Mouse (Mus musculus): ENCODE data around the gene Alpl. TPM values are rescaled to one million over a fixed set of nuclear protein-coding genes. Genes with fewer than 3 reads are reported as not detected.

Alpl gene
- polyA plus RNA-seq, 1 experiment from 2014 or later, result 9.9 TPM

DNA sequence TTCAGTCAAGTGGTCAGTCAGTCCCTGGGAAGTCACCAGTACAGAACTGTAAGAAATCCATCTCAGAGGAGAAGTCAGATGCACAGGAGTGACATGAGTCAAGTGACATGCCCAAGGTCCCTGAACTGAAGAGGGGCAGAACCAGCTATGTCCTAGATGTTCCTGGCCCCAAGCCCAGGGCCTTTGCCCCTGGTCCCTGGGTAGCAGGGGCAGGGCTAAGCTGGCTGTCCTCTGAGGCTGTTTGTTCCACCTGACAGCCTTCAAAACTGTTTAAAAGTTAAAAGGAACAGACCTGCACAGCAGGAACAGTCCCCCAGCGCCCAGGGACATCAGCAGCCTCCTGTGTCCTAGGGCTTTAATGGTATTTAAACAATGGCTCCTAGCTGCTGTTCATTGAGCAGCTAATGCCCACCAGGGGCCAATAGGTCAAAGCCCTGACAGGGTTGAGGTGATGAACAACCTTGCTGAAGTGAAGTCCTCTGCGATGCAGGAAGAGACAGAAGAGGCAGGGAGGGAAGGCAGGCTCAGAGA, 22.8 kb downstream of the Alpl start:
- no peak for DNase-seq (ENCODE audit: low spot score)
- Histone ChIP-seq H3K4me3 (ENCODE audit: low read depth, low read length) (no peak overlapping the region), H3K9me3 (replicated peaks; ENCODE audit: control insufficient read depth, low read length) (no peaks in the 10 kb centered on the region), H3K4me2 (ENCODE audit: low read depth, low read length) (no peak overlapping the region), H3K9ac (replicated peaks; ENCODE audit: low read length) (no peak overlapping the region), H3K4me1 (ENCODE audit: control insufficient read depth, insufficient read depth, low read length) (no peaks in the 10 kb centered on the region), H3K36me3 (replicated peaks; ENCODE audit: control insufficient read depth, insufficient read depth, low read depth, low read length) (no peaks in the 10 kb centered on the region), H3K27me3 (ENCODE audit: control insufficient read depth, insufficient read depth, low read length) (no peaks in the 10 kb centered on the region), H3K27ac (replicated peaks; ENCODE audit: low read depth, low read length) (no peak overlapping the region)
- 18% methylated on average over 2 of the region's 2 CpGs for WGBS
- ATAC-seq (replicated peaks; ENCODE audit: insufficient number of reproducible peaks, low FRiP score, low TSS enrichment, low read depth), result no peak

DNA sequence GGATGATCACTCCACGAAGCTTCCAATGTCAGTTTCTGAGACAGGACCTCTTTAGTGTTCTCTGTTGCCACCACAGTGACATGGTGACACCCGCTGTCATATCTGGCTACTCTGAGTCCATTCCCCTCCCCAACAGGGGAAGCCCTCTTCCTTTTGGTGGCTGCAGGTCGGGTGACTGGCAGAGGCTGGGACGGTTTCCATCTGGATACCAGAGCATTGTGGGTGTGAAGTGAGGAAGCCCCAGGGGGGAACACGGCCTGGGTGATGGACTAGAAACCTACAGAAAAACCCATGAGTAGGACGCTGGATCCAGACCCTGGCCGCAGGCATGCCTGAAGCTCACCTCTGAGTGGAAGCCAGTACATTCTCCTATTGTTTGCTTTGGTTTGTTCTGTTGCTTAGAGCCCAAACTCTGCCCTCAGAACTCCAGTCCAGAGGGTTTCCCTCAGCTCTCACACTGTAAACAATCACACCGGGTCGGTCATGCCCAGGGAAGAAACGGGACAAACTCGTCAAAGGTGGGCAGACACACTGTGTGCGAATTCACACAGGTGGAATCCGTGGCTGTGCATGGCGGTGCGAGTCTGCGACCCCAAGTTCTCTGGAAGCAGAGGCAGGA, 23.6 kb downstream of the Alpl start:
- ATAC-seq (replicated peaks; ENCODE audit: insufficient number of reproducible peaks, low FRiP score, low TSS enrichment, low read depth) (no peak), DNase-seq (ENCODE audit: low spot score) (no peak)
- Histone ChIP-seq H3K36me3 (replicated peaks; ENCODE audit: control insufficient read depth, insufficient read depth, low read depth, low read length) (no peaks in the 10 kb centered on the region), H3K27me3 (ENCODE audit: control insufficient read depth, insufficient read depth, low read length) (no peaks in the 10 kb centered on the region), H3K4me1 (ENCODE audit: control insufficient read depth, insufficient read depth, low read length) (no peaks in the 10 kb centered on the region), H3K4me3 (ENCODE audit: low read depth, low read length) (no peak overlapping the region), H3K4me2 (ENCODE audit: low read depth, low read length) (no peak overlapping the region), H3K9me3 (replicated peaks; ENCODE audit: control insufficient read depth, low read length) (no peaks in the 10 kb centered on the region), H3K9ac (replicated peaks; ENCODE audit: low read length) (no peak overlapping the region), H3K27ac (replicated peaks; ENCODE audit: low read depth, low read length) (no peak overlapping the region)
- 84% methylated on average over 16 of the region's 16 CpGs for WGBS

DNA sequence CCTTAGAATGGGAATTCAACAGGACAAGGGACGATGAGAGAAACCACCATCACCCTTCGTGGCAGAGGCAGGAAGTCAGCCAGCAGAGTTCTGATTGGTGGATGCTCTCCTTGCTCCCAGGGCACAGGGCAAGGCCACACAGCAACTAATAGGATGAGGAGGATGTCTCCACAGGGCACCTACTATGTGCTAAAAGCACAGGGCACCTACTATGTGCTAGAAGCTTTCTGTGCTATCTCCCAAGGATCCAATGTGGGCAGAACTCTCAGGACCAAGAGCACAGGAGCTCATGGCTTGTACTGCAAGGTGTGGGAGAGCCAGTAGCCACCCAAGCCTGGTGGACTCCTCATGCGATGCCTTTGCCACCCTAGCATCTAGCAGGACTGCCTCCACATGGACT, 24.4 kb downstream of the Alpl start:
- Histone ChIP-seq H3K27ac (replicated peaks; ENCODE audit: low read depth, low read length) (no peak overlapping the region), H3K4me2 (ENCODE audit: low read depth, low read length) (no peak overlapping the region), H3K36me3 (replicated peaks; ENCODE audit: control insufficient read depth, insufficient read depth, low read depth, low read length) (no peaks in the 10 kb centered on the region), H3K4me1 (ENCODE audit: control insufficient read depth, insufficient read depth, low read length) (no peaks in the 10 kb centered on the region), H3K9me3 (replicated peaks; ENCODE audit: control insufficient read depth, low read length) (no peaks in the 10 kb centered on the region), H3K4me3 (ENCODE audit: low read depth, low read length) (no peak overlapping the region), H3K27me3 (ENCODE audit: control insufficient read depth, insufficient read depth, low read length) (no peaks in the 10 kb centered on the region), H3K9ac (replicated peaks; ENCODE audit: low read length) (no peak overlapping the region)
- 65% methylated on average over 3 of the region's 3 CpGs for WGBS
- DNase-seq (ENCODE audit: low spot score), result no peak
- no peak for ATAC-seq (replicated peaks; ENCODE audit: insufficient number of reproducible peaks, low FRiP score, low TSS enrichment, low read depth)

DNA sequence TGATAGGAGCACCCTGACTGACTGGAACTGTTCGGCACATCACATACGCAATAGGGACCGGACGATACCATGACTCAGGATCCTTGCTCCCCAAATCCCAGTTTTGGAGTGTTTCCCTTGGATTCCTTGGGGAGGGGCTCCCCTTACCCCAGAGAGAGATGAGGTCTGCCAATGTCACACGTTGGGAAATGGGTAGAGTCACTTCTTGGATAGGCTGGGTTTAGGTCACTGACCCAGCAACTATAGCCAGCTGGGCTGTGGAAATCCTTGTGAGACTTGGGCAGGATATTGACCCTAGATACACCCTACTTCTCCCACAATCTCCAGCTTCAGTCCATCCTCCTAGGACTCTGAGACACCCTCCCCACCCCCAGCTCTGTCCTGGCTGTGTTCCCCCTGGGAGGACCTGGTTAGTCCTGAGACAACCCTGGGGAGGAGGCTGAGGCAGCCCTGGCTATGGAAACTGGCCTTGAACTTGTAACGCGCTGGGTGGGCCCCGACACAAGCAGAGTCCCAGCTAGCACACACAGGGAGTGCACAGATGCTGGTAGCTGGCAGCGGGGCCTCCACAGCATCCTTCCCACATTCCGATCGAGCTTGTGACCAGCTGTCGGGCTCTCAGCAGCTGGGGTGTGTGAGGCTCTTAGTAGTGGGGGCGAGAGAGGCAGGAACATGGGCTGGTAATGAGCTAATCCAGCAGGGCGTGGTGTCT, 25.1 kb downstream of the Alpl start:
- H3K36me3 ChIP-seq (replicated peaks; ENCODE audit: control insufficient read depth, insufficient read depth, low read depth, low read length), result no peaks in the 10 kb centered on the region
- no peaks in the 10 kb centered on the region for H3K9me3 ChIP-seq (replicated peaks; ENCODE audit: control insufficient read depth, low read length)
- no peak overlapping the region for H3K27ac ChIP-seq (replicated peaks; ENCODE audit: low read depth, low read length)
- peak; percentile 29 for DNase-seq (ENCODE audit: low spot score)
- H3K4me2 ChIP-seq (ENCODE audit: low read depth, low read length), result no peak overlapping the region
- no peak overlapping the region for H3K9ac ChIP-seq (replicated peaks; ENCODE audit: low read length)
- no peaks in the 10 kb centered on the region for H3K27me3 ChIP-seq (ENCODE audit: control insufficient read depth, insufficient read depth, low read length)
- ATAC-seq (replicated peaks; ENCODE audit: insufficient number of reproducible peaks, low FRiP score, low TSS enrichment, low read depth), result peak; percentile 12; the same call in 1 of the 2 replicates
- no peak overlapping the region for H3K4me3 ChIP-seq (ENCODE audit: low read depth, low read length)
- WGBS, result 69% methylated on average over 14 of the region's 14 CpGs
- H3K4me1 ChIP-seq (ENCODE audit: control insufficient read depth, insufficient read depth, low read length), result no peaks in the 10 kb centered on the region

DNA sequence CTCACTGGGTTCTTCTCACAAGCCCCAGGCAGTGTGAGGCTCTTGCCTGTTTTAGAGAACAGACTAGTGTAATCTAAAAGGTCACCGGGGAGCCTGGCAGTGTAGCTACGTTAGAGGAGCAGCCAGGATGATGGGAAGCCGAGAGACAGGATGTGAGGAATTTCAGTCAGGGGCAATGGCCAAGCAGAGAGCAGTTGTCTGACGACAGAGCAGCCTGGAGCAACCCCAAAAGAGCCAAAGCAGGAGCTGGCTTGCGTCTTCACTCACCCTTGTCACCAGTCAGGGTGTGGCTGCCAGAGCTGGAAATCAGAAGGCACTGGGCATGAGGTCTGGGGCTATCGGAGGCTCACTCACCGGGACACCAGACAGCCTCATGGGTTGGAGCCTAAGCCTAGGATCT, 26.5 kb downstream of the Alpl start:
- no peak overlapping the region for H3K4me3 ChIP-seq (ENCODE audit: low read depth, low read length)
- H3K4me1 ChIP-seq (ENCODE audit: control insufficient read depth, insufficient read depth, low read length), result peaks cover 4% of the 10 kb centered on the region
- H3K27me3 ChIP-seq (ENCODE audit: control insufficient read depth, insufficient read depth, low read length), result no peaks in the 10 kb centered on the region
- H3K4me2 ChIP-seq (ENCODE audit: low read depth, low read length), result no peak overlapping the region
- no peaks in the 10 kb centered on the region for H3K9me3 ChIP-seq (replicated peaks; ENCODE audit: control insufficient read depth, low read length)
- 41% methylated on average over 7 of the region's 7 CpGs for WGBS
- no peak overlapping the region for H3K27ac ChIP-seq (replicated peaks; ENCODE audit: low read depth, low read length)
- H3K9ac ChIP-seq (replicated peaks; ENCODE audit: low read length), result no peak overlapping the region
- no peaks in the 10 kb centered on the region for H3K36me3 ChIP-seq (replicated peaks; ENCODE audit: control insufficient read depth, insufficient read depth, low read depth, low read length)
- ATAC-seq (replicated peaks; ENCODE audit: insufficient number of reproducible peaks, low FRiP score, low TSS enrichment, low read depth) (no peak), DNase-seq (ENCODE audit: low spot score) (no peak)

DNA sequence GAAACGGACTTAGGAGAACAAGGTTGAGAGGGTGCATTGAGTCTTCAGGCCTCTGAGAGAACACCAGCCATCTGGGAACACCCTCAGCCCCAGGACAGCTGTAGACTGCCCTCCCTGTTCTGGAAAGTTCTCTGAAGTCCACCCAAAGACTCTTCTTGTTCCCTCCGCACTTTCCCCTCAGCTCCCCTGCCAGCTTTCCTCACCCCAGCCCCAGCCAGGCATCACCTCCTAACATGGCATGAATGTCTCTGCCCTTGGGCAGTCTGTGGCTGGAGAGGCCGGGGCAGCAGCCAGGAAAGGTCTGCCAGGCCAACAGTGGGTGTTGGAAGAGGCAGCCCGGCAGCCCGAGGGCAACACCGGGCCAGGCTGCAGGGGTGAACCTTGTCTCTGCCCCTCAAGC, 27.4 kb downstream of the Alpl start:
- H3K27ac ChIP-seq (replicated peaks; ENCODE audit: low read depth, low read length), result no peak overlapping the region
- ATAC-seq (replicated peaks; ENCODE audit: insufficient number of reproducible peaks, low FRiP score, low TSS enrichment, low read depth) (no peak), DNase-seq (ENCODE audit: low spot score) (no peak)
- no peak overlapping the region for H3K4me3 ChIP-seq (ENCODE audit: low read depth, low read length)
- no peaks in the 10 kb centered on the region for H3K27me3 ChIP-seq (ENCODE audit: control insufficient read depth, insufficient read depth, low read length)
- 78% methylated on average over 6 of the region's 6 CpGs for WGBS
- no peak overlapping the region for H3K9ac ChIP-seq (replicated peaks; ENCODE audit: low read length)
- no peaks in the 10 kb centered on the region for H3K9me3 ChIP-seq (replicated peaks; ENCODE audit: control insufficient read depth, low read length)
- no peaks in the 10 kb centered on the region for H3K36me3 ChIP-seq (replicated peaks; ENCODE audit: control insufficient read depth, insufficient read depth, low read depth, low read length)
- H3K4me2 ChIP-seq (ENCODE audit: low read depth, low read length), result no peak overlapping the region
- H3K4me1 ChIP-seq (ENCODE audit: control insufficient read depth, insufficient read depth, low read length), result peaks cover 4% of the 10 kb centered on the region

DNA sequence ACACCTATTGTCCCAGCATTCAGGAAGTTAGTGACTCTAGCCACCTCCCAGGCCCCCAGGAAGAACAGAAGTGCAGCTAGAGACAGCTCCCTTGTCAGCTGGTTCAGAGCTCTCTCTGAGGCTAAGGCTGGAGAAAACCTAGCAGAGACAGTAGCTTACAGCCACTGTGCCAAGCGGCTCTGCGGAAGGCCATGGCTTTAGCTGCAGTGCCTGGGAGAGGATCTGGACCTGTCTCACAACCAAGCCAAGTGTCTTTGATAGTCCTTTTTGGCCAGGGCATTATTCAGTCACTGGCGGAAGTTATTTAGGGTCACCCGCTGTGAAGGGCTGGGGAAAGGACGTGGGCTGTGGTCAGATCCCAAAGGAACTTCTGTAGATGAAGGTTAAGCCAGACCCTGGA, 27.8 kb downstream of the Alpl start:
- Histone ChIP-seq H3K27ac (replicated peaks; ENCODE audit: low read depth, low read length) (no peak overlapping the region), H3K4me3 (ENCODE audit: low read depth, low read length) (no peak overlapping the region), H3K4me2 (ENCODE audit: low read depth, low read length) (no peak overlapping the region), H3K4me1 (ENCODE audit: control insufficient read depth, insufficient read depth, low read length) (peaks cover 4% of the 10 kb centered on the region), H3K9ac (replicated peaks; ENCODE audit: low read length) (no peak overlapping the region), H3K27me3 (ENCODE audit: control insufficient read depth, insufficient read depth, low read length) (no peaks in the 10 kb centered on the region), H3K9me3 (replicated peaks; ENCODE audit: control insufficient read depth, low read length) (no peaks in the 10 kb centered on the region), H3K36me3 (replicated peaks; ENCODE audit: control insufficient read depth, insufficient read depth, low read depth, low read length) (no peaks in the 10 kb centered on the region)
- ATAC-seq (replicated peaks; ENCODE audit: insufficient number of reproducible peaks, low FRiP score, low TSS enrichment, low read depth) (no peak), DNase-seq (ENCODE audit: low spot score) (no peak)
- 80% methylated on average over 5 of the region's 5 CpGs for whole genome bisulfite sequencing

DNA sequence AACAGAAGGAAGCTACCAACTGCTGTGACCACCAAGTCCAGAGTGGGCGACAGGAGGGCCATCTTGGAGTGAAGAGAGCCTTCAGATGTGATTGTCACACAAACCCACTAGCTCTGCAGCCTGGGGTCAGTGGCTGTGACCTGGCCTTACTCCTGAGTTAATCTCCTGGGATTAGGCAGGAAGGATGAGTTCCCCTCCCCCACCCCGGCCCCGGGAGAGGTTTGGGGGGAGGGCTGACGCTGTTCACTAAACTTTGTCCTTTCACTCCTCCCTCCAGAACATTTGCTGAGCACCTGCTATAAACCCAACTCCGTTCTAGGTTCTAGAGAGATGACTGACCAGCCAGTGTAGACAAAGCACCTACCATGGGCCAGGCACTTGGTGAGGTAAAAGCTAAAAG, 29.8 kb downstream of the Alpl start:
- no peaks in the 10 kb centered on the region for H3K9me3 ChIP-seq (replicated peaks; ENCODE audit: control insufficient read depth, low read length)
- H3K9ac ChIP-seq (replicated peaks; ENCODE audit: low read length), result no peak overlapping the region

More for the DNA sequence above, 29.8 kb downstream of the Alpl start:
- no peak overlapping the region for H3K4me2 ChIP-seq (ENCODE audit: low read depth, low read length)
- DNase-seq (ENCODE audit: low spot score) (no peak), ATAC-seq (replicated peaks; ENCODE audit: insufficient number of reproducible peaks, low FRiP score, low TSS enrichment, low read depth) (no peak)
- WGBS, result 23% methylated on average over 5 of the region's 5 CpGs
- H3K4me3 ChIP-seq (ENCODE audit: low read depth, low read length), result no peak overlapping the region
- H3K27me3 ChIP-seq (ENCODE audit: control insufficient read depth, insufficient read depth, low read length), result no peaks in the 10 kb centered on the region
- no peak overlapping the region for H3K27ac ChIP-seq (replicated peaks; ENCODE audit: low read depth, low read length)
- H3K4me1 ChIP-seq (ENCODE audit: control insufficient read depth, insufficient read depth, low read length), result peaks cover 4% of the 10 kb centered on the region
- H3K36me3 ChIP-seq (replicated peaks; ENCODE audit: control insufficient read depth, insufficient read depth, low read depth, low read length), result no peaks in the 10 kb centered on the region

Measured in embryonic facial prominence, embryonic 11.5 days (tissue).